Mouse (Mus musculus): ENCODE results near the gene Sirt6. TPM values are rescaled to one million over a fixed set of nuclear protein-coding genes. Genes with fewer than 3 reads are reported as not detected.

Sirt6 gene
- total and polyA plus RNA-seq, 3 experiments: 10.5 to 38.2 TPM; not detected in 1

GRCm38 (mm10) chr10:81612779-81613178 lies 14.8 kb downstream of the Sirt6 start (continued):
- no peak for TF ChIP-seq CTCF (IDR thresholded peaks at IDR 0.05 in 2 of 3, conservative IDR thresholded peaks at IDR 0.05 in 1 of 3; ENCODE audit: control insufficient read depth in 1 of 3, insufficient read depth in 1 of 3, low read depth in 2 of 3, low read length in 3 of 3, poor library complexity in 1 of 3, severe bottlenecking in 1 of 3)
- TF ChIP-seq USF2 (IDR thresholded peaks at IDR 0.05; ENCODE audit: borderline replicate concordance in 1 of 2, insufficient read depth in 1 of 2, low read depth in 1 of 2, low read length in 2 of 2): no peak

DNA sequence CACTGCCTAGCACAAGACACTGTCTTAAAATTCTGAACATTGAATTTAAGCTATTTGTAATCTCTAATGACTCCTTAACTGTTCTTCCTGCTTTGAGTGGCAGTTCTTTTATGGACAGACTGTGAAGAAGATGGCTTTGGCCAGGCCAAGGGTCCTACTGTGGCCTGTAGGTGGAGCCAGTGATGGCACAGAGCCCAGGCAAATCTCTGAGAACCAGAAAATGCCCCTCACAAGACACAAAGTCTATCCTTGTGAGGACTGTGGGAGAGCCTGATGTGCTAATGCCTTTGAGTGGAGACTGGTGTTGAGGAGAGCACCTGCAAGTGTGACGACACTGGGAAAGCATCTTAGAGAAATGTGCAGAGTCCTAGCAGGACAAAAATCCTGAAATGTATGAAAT lies 19.3 kb downstream of the Sirt6 start:
- H3K79me2 ChIP-seq (ENCODE audit: control insufficient read depth, insufficient read depth, low read length, poor library complexity): no peaks in the 10 kb centered on the region; the same call in 1 of the 2 replicates
- no peak overlapping the region for H3K27ac ChIP-seq (ENCODE audit: control insufficient read depth, low read depth, low read length)
- no peaks in the 10 kb centered on the region for H3K9me3 ChIP-seq (replicated peaks; ENCODE audit: insufficient read depth, low read length)
- peaks cover 7 to 11% of the 10 kb centered on the region in 2 experiments; a peak in 2 of 4 replicates for H3K4me1 ChIP-seq (ENCODE audit: control insufficient read depth in 1 of 2, insufficient read depth in 2 of 2, low read length in 2 of 2)
- no peak overlapping the region for H3K9ac ChIP-seq (ENCODE audit: control insufficient read depth, low read depth, low read length, poor library complexity, severe bottlenecking)
- peaks cover 0 to 10% of the 10 kb centered on the region in 2 experiments; a peak in 2 of 4 replicates for H3K36me3 ChIP-seq (ENCODE audit: control insufficient read depth in 1 of 2, insufficient read depth in 2 of 2, low read length in 2 of 2)
- no peak overlapping the region for H3K4me3 ChIP-seq (ENCODE audit: control insufficient read depth in 1 of 2, insufficient read depth in 1 of 2, low read depth in 2 of 2, low read length in 2 of 2)
- no peaks in the 10 kb centered on the region for H3K27me3 ChIP-seq (ENCODE audit: control insufficient read depth in 1 of 2, insufficient read depth in 2 of 2, low read length in 2 of 2)
- TF ChIP-seq MYB (IDR thresholded peaks at IDR 0.05; ENCODE audit: low read depth, low read length): no peak
- no peak for TF ChIP-seq KAT2A (conservative IDR thresholded peaks at IDR 0.05; ENCODE audit: low read depth, low read length)
- TF ChIP-seq SMC3 (IDR thresholded peaks at IDR 0.05; ENCODE audit: low read depth, low read length): peak; percentile 18; the same call in 1 of the 2 replicates
- TF ChIP-seq TCF12 (IDR thresholded peaks at IDR 0.05; ENCODE audit: low read depth, low read length): no peak
- no peak for TF ChIP-seq MAZ (IDR thresholded peaks at IDR 0.05; ENCODE audit: low read depth, low read length)
- TF ChIP-seq NELFE (IDR thresholded peaks at IDR 0.05; ENCODE audit: low read depth, low read length): no peak
- no peak for TF ChIP-seq EP300 (IDR thresholded peaks at IDR 0.05; ENCODE audit: low read depth in 1 of 2, low read length in 2 of 2)
- no peak for TF ChIP-seq MEF2A (IDR thresholded peaks at IDR 0.05; ENCODE audit: extremely low read depth, insufficient replicate concordance, low read depth, low read length, poor library complexity, severe bottlenecking)
- peak; percentile 20 to 49 (median 32) for TF ChIP-seq CTCF (IDR thresholded peaks at IDR 0.05 in 2 of 3, conservative IDR thresholded peaks at IDR 0.05 in 1 of 3; ENCODE audit: control insufficient read depth in 1 of 3, insufficient read depth in 1 of 3, low read depth in 2 of 3, low read length in 3 of 3, poor library complexity in 1 of 3, severe bottlenecking in 1 of 3)
- no peak for DNase-seq (ENCODE audit: low read depth, low spot score)

- Histone ChIP-seq H3K27ac (ENCODE audit: control insufficient read depth, low read depth, low read length) (peak within 1 kb of the TSS; percentile 91), H3K9me3 (replicated peaks; ENCODE audit: insufficient read depth, low read length) (no peaks in the 10 kb centered on the region), H3K4me3 (ENCODE audit: control insufficient read depth in 1 of 2, insufficient read depth in 1 of 2, low read depth in 2 of 2, low read length in 2 of 2) (peak within 1 kb of the TSS; percentile 67 to 82), H3K4me1 (ENCODE audit: control insufficient read depth in 1 of 2, insufficient read depth in 2 of 2, low read length in 2 of 2) (peaks cover 7 to 20% of the 10 kb centered on the region in 2 experiments; a peak in 3 of 4 replicates), H3K36me3 (ENCODE audit: control insufficient read depth in 1 of 2, insufficient read depth in 2 of 2, low read length in 2 of 2) (peaks cover 0 to 18% of the 10 kb centered on the region in 2 experiments; a peak in 2 of 4 replicates), H3K27me3 (ENCODE audit: control insufficient read depth in 1 of 2, insufficient read depth in 2 of 2, low read length in 2 of 2) (no peaks in the 10 kb centered on the region), H3K9ac (ENCODE audit: control insufficient read depth, low read depth, low read length, poor library complexity, severe bottlenecking) (peak within 1 kb of the TSS; percentile 76), H3K79me2 (ENCODE audit: control insufficient read depth, insufficient read depth, low read length, poor library complexity) (no peaks in the 10 kb centered on the region; the same call in 1 of the 2 replicates)
- DNase-seq (ENCODE audit: low read depth, low spot score): peak; percentile 99
- TF ChIP-seq USF1 (IDR thresholded peaks at IDR 0.05; ENCODE audit: low read depth, low read length): no peak
- no peak for TF ChIP-seq MYB (IDR thresholded peaks at IDR 0.05; ENCODE audit: low read depth, low read length)
- peak; percentile 77; the same call in 1 of the 2 replicates for TF ChIP-seq POLR2AphosphoS2 (IDR thresholded peaks at IDR 0.05; ENCODE audit: low read length)
- no peak for TF ChIP-seq ZKSCAN1 (IDR thresholded peaks at IDR 0.05; ENCODE audit: low read depth, low read length)
- no peak for TF ChIP-seq MEF2A (IDR thresholded peaks at IDR 0.05; ENCODE audit: extremely low read depth, insufficient replicate concordance, low read depth, low read length, poor library complexity, severe bottlenecking)
- TF ChIP-seq CHD1 (IDR thresholded peaks at IDR 0.05; ENCODE audit: low read depth, low read length): no peak
- peak; percentile 70 for TF ChIP-seq ZMIZ1 (IDR thresholded peaks at IDR 0.05; ENCODE audit: low read depth, low read length)
- TF ChIP-seq UBTF (IDR thresholded peaks at IDR 0.05; ENCODE audit: borderline replicate concordance, insufficient read depth, low read depth, low read length): no peak
- peak; percentile 93 for TF ChIP-seq HCFC1 (IDR thresholded peaks at IDR 0.05; ENCODE audit: low read depth, low read length)
- TF ChIP-seq NELFE (IDR thresholded peaks at IDR 0.05; ENCODE audit: low read depth, low read length): peak; percentile 48
- no peak for TF ChIP-seq NRF1 (IDR thresholded peaks at IDR 0.05; ENCODE audit: insufficient read depth, low read depth, low read length, poor library complexity, severe bottlenecking)
- TF ChIP-seq ELF1 (IDR thresholded peaks at IDR 0.05; ENCODE audit: low read depth, low read length): peak; percentile 98
- no peak for TF ChIP-seq SMC3 (IDR thresholded peaks at IDR 0.05; ENCODE audit: low read depth, low read length)
- TF ChIP-seq TCF12 (IDR thresholded peaks at IDR 0.05; ENCODE audit: low read depth, low read length): no peak; the same call in 1 of the 2 replicates
- TF ChIP-seq SIN3A (IDR thresholded peaks at IDR 0.05; ENCODE audit: low read length): peak; percentile 76; the same call in 1 of the 2 replicates
- TF ChIP-seq EP300 (IDR thresholded peaks at IDR 0.05; ENCODE audit: low read depth in 1 of 2, low read length in 2 of 2): no peak
- TF ChIP-seq ETS1 (IDR thresholded peaks at IDR 0.05; ENCODE audit: low read depth, low read length): peak; percentile 66; the same call in 1 of the 2 replicates
- TF ChIP-seq GABPA (IDR thresholded peaks at IDR 0.05; ENCODE audit: low read depth, low read length): no peak
- no peak for TF ChIP-seq ZC3H11A (IDR thresholded peaks at IDR 0.05; ENCODE audit: low read depth, low read length)
- peak; percentile 79 for TF ChIP-seq KAT2A (conservative IDR thresholded peaks at IDR 0.05; ENCODE audit: low read depth, low read length)
These were observed 21.4 kb downstream of the Sirt6 start, which contains the start of gene BC025920 for GRCm38 (mm10) chr10:81605974-81606751. TSS of gene BC025920 (plus strand) at chr10:81606270.
